Mouse (Mus musculus) midbrain, embryonic 14.5 days (tissue): ENCODE data around the gene Tas2r120. TPM values are rescaled to one million over a fixed set of nuclear protein-coding genes. Genes with fewer than 3 reads are reported as not detected.
"Not testable (repeated sequence)": the region's sequence is repeated elsewhere in the genome, so short reads cannot be mapped to it uniquely, and the experiment has no call there.

Experiments
- ATAC-seq: fragments of 200-750 bp; cut with Nextera tagmentation; 2 replicates; pipeline ENCODE4 v1.8.0; 2017; ENCODE audit warnings: moderate number of reproducible peaks, moderate library complexity; ENCODE audit not compliant: low FRiP score, low TSS enrichment
- DNase-seq: peaks from one replicate; pipeline ENCODE4 v3.0.0-alpha.2; 2015
- H3K27ac ChIP-seq: fragments of 300-500 bp; sonication (generic); replicated peaks from 2 replicates; pipeline ENCODE4 v1.5.1; 2014; ENCODE audit warnings: mild to moderate bottlenecking, low read depth, low read length, moderate library complexity
- H3K27me3 ChIP-seq: fragments of 300-500 bp; sonication (generic); 2 replicates; pipeline ENCODE4 v1.6.1; 2014; ENCODE audit warnings: low read length, control low read depth, mixed read lengths; ENCODE audit not compliant: control insufficient read depth, insufficient read depth
- H3K36me3 ChIP-seq: fragments of 300-500 bp; sonication (generic); 2 replicates; pipeline ENCODE4 v1.6.1; 2014; ENCODE audit warnings: low read length, control low read depth; ENCODE audit not compliant: control insufficient read depth, insufficient read depth
- H3K4me1 ChIP-seq: fragments of 300-500 bp; sonication (generic); 2 replicates; pipeline ENCODE4 v1.6.1; 2014; ENCODE audit warnings: mild to moderate bottlenecking, antibody characterized with exemption, low read length, control low read depth; ENCODE audit not compliant: control insufficient read depth, insufficient read depth
- H3K4me2 ChIP-seq: fragments of 300-500 bp; sonication (generic); 2 replicates; pipeline ENCODE4 v1.6.1; 2014; ENCODE audit warnings: mild to moderate bottlenecking, low read length, moderate library complexity
- H3K4me3 ChIP-seq: fragments of 300-500 bp; sonication (generic); replicated peaks from 2 replicates; pipeline ENCODE4 v1.5.1; 2014; ENCODE audit warnings: low read depth, low read length
- H3K9ac ChIP-seq: fragments of 300-500 bp; sonication (generic); replicated peaks from 2 replicates; pipeline ENCODE4 v1.6.1; 2014; ENCODE audit warnings: mild to moderate bottlenecking, low read length, moderate library complexity
- H3K9me3 ChIP-seq: fragments of 300-500 bp; sonication (generic); 2 replicates; pipeline ENCODE4 v1.6.1; 2016; ENCODE audit warnings: low read length, control low read depth, mixed read lengths; ENCODE audit not compliant: control insufficient read depth
- WGBS: fragments of 180-500 bp; shearing (Covaris S2); extraction: QIAGEN DNeasy Blood & Tissue Kit; methylation state at CpG from one replicate; pipeline ENCODE4 v1.1.7; 2014; 5-methylcytosine and 5-hydroxymethylcytosine counted together
- polyA plus RNA-seq: library from polyadenylated mRNA; unstranded; fragments of >200 nt; fragmentation: Nextera tagmentation; extraction: Ambion mirVana; gene quantifications from 2 replicates; pipeline ENCODE4 v1.2.1, GENCODE M21; 2014

The Tas2r120 gene
- polyA plus RNA-seq, result not detected in 2 replicates

DNA sequence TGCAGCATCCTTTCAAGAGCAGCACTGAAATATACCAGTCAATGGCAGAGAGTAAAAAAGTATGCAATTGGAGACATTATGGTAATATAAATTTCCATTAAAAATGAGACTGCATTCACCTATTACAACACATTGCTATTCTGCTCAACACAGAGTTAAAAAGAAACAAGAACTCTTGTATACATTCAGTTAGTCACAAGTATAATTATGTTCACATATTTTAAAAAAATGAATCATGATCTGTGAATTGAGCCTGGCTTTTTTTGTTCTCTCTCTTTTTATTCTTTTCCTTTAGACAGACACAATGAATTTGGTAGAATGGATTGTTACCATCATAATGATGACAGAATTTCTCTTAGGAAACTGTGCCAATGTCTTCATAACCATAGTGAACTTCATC, at the start of gene Tas2r120:
Gene Tas2r120, plus strand, starts transcription at position 301 of the 400 bp plus-strand sequence.
- Histone ChIP-seq H3K4me3 (no peak within 1 kb of the TSS), H3K27me3 (no peaks in the 10 kb centered on the region), H3K9ac (no peak within 1 kb of the TSS), H3K9me3 (peaks cover 3% of the 10 kb centered on the region; the same call in 1 of the 2 replicates), H3K27ac (no peak within 1 kb of the TSS), H3K36me3 (no peaks in the 10 kb centered on the region), H3K4me1 (no peaks in the 10 kb centered on the region), H3K4me2 (no peak within 1 kb of the TSS)
- DNase-seq, result no peak
- no peak for ATAC-seq

DNA sequence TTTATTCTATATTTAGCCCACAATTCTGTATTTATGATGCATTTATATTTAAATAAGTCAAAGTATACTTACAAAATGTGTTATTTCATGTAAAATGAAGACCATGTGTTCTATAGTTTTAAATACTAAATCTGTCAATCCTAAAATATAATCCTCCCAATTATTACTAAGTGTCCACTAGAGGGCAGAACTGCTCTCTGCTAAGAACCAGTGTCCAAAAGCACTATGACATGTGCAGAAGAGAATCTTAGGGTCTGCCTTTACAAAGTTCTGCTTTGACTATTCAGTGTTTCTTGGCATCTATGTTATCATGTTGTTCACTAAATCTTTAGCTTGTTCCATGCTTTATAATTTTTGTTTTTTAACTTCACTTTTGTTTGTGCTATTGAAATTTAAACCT, 7.4 kb upstream of the Tas2r120 start:
- H3K27me3 ChIP-seq, result no peaks in the 10 kb centered on the region
- H3K27ac ChIP-seq, result no peak overlapping the region
- DNase-seq (peak; percentile 49), ATAC-seq (no peak)
- no peaks in the 10 kb centered on the region for H3K36me3 ChIP-seq
- H3K4me3 ChIP-seq, result no peak overlapping the region
- H3K9ac ChIP-seq, result no peak overlapping the region
- no peaks in the 10 kb centered on the region for H3K4me1 ChIP-seq
- H3K4me2 ChIP-seq, result no peak overlapping the region
- H3K9me3 ChIP-seq, result no peaks in the 10 kb centered on the region

DNA sequence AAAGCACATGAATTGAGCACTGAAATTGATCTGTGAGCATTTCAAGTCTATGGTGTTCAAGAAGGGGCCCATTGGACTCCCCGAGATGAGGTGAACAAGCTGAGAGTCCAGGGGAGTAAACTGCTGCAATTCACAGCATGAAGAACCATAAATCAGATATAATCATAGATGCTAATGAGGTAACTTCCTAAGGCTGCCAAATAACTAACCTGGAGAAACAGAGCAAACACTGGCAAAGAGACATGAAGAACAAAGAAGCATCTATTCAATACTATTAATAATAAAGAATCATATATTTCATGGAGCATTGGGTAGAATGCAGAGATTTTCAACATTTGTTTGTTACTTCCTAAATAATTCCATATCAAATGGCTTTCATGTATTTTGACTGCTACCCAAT, 5.3 kb upstream of the Tas2r120 start, which contains the start of gene A630073D07Rik:
Gene A630073D07Rik, minus strand, starts transcription at position 101 of the 400 bp plus-strand sequence.
- peaks cover 3% of the 10 kb centered on the region; the same call in 1 of the 2 replicates for H3K9me3 ChIP-seq
- no peak within 1 kb of the TSS for H3K27ac ChIP-seq
- H3K4me1 ChIP-seq, result no peaks in the 10 kb centered on the region
- DNase-seq (no peak), ATAC-seq (no peak)
- H3K4me2 ChIP-seq, result no peak within 1 kb of the TSS
- WGBS, result 82% methylated on average over 1 of the region's 1 CpGs
- no peak within 1 kb of the TSS for H3K4me3 ChIP-seq
- H3K36me3 ChIP-seq, result no peaks in the 10 kb centered on the region
- no peak within 1 kb of the TSS for H3K9ac ChIP-seq
- H3K27me3 ChIP-seq, result no peaks in the 10 kb centered on the region

DNA sequence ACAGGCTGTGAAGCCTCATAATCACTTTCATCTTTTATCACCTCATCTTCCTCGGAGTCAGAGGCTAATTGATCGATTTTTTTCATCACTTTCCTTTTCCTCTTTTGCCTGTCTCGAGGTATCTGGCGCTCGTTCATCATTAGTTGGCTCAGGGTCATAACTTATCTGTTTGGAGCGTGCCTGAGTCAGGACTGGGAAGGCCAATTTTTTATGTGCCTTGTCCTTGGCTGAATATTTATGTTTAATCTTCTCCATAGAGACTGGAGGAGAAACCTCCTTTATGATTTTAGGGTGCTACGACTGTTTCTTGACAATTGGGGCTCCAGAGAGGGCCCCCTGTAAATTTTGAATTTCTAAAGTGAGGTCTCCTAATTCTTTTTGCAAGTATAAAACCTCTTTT, 34.8 kb downstream of the Tas2r120 start:
- H3K4me1 ChIP-seq, H3K36me3 ChIP-seq, H3K27me3 ChIP-seq, H3K9ac ChIP-seq, H3K4me3 ChIP-seq, H3K9me3 ChIP-seq, DNase-seq, H3K4me2 ChIP-seq, H3K27ac ChIP-seq, ATAC-seq: not testable (repeated sequence)
- WGBS, result 82% methylated on average over 7 of the region's 7 CpGs

DNA sequence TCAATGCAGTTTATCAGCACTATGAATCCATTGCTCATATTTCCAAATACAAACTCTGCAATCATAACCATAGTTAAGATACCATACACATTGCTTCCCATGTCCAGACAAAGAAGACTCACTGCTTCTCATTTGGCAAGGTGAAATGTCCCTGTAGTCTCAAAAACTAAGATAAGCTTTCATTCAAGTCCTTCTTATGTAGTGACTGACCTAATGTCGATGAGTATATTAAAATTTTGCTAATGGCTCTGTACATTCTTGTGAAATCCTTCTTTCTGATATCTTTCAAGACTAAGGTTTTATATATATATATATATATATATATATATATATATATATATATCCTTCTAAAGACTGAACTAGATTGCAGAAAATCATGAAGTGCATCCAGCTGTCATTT, 44.2 kb downstream of the Tas2r120 start, which contains the start of gene Tas2r121:
Gene Tas2r121, minus strand, starts transcription at position 101 of the 400 bp plus-strand sequence.
- Histone ChIP-seq H3K27ac (no peak within 1 kb of the TSS), H3K9ac (no peak within 1 kb of the TSS), H3K9me3 (no peaks in the 10 kb centered on the region), H3K4me1 (no peaks in the 10 kb centered on the region), H3K27me3 (no peaks in the 10 kb centered on the region), H3K36me3 (no peaks in the 10 kb centered on the region), H3K4me3 (no peak within 1 kb of the TSS), H3K4me2 (no peak within 1 kb of the TSS)
- WGBS, result 73% methylated on average over 1 of the region's 1 CpGs
- DNase-seq (no peak), ATAC-seq (no peak)

Other genes starting within 250 kb of the Tas2r120 start
- not detected in 2 replicates for gene Prh1, start 87.1 kb upstream of the Tas2r120 start, polyA plus RNA-seq
- not detected in 2 replicates for gene Prp2, start 61.0 kb upstream of the Tas2r120 start, polyA plus RNA-seq
- gene A630073D07Rik, start 5.4 kb upstream of the Tas2r120 start, polyA plus RNA-seq, result not detected in 2 replicates
- not detected in 2 replicates for gene Tas2r121, start 44.1 kb downstream of the Tas2r120 start, polyA plus RNA-seq
- not detected in 2 replicates for gene Tas2r122, start 55.0 kb downstream of the Tas2r120 start, polyA plus RNA-seq
- not detected in 2 replicates for gene Tas2r115, start 81.1 kb downstream of the Tas2r120 start, polyA plus RNA-seq
- not detected in 2 replicates for gene Tas2r124, start 97.8 kb downstream of the Tas2r120 start, polyA plus RNA-seq
- not detected in 2 replicates for gene Tas2r102, start 105.2 kb downstream of the Tas2r120 start, polyA plus RNA-seq
- not detected in 2 replicates for gene Tas2r136, start 121.2 kb downstream of the Tas2r120 start, polyA plus RNA-seq
- not detected in 2 replicates for gene Tas2r117, start 145.9 kb downstream of the Tas2r120 start, polyA plus RNA-seq
- not detected in 2 replicates for gene Tas2r123, start 190.2 kb downstream of the Tas2r120 start, polyA plus RNA-seq
- not detected in 2 replicates for gene Tas2r116, start 198.5 kb downstream of the Tas2r120 start, polyA plus RNA-seq
- gene Tas2r110, start 211.1 kb downstream of the Tas2r120 start, polyA plus RNA-seq, result not detected in 2 replicates
- not detected in 2 replicates for gene Tas2r113, start 236.1 kb downstream of the Tas2r120 start, polyA plus RNA-seq